ENCODE assay signal across 1 mouse cellular context in genomic region chr7:45233580-45234332, GRCm38 (mm10).
TF ChIP-seq lines count a peak whose summit lies in the region.

No protein-coding gene starts in this region.

TF ChIP-seq in CH12.LX, 34 proteins besides CTCF, POLR2A, EP300 and RAD21:
- TF ChIP-seq ELF1 (IDR thresholded peaks at IDR 0.05; ENCODE audit: low read depth, low read length) (peak; percentile 46; the same call in 1 of the 2 replicates), UBTF (IDR thresholded peaks at IDR 0.05; ENCODE audit: low read depth, low read length) (no peak), USF1 (IDR thresholded peaks at IDR 0.05; ENCODE audit: low read depth, low read length) (no peak), MAFK (IDR thresholded peaks at IDR 0.05; ENCODE audit: insufficient replicate concordance, low read length) (no peak), E2F4 (IDR thresholded peaks at IDR 0.05; ENCODE audit: insufficient replicate concordance, low read depth, low read length) (no peak), JUND (conservative IDR thresholded peaks at IDR 0.05; ENCODE audit: low read depth, low read length) (no peak), MXI1 (IDR thresholded peaks at IDR 0.05; ENCODE audit: low read depth, low read length) (0 out of 2 replicates have a peak, but pooled peaks have one; percentile 34), CHD2 (IDR thresholded peaks at IDR 0.05; ENCODE audit: low read length) (no peak), ZNF384 (IDR thresholded peaks at IDR 0.05; ENCODE audit: low read depth, low read length) (peak; percentile 91), NRF1 (IDR thresholded peaks at IDR 0.05; ENCODE audit: low read depth, low read length) (no peak), RCOR1 (conservative IDR thresholded peaks at IDR 0.05; ENCODE audit: low read depth, low read length) (no peak), USF2 (conservative IDR thresholded peaks at IDR 0.05; ENCODE audit: low read depth, low read length) (no peak), MAZ (IDR thresholded peaks at IDR 0.05; ENCODE audit: low read depth, low read length) (no peak), GABPA (IDR thresholded peaks at IDR 0.05; ENCODE audit: insufficient replicate concordance, low read depth, low read length) (no peak), BHLHE40 (IDR thresholded peaks at IDR 0.05; ENCODE audit: low read depth, low read length) (no peak), CHD1 (IDR thresholded peaks at IDR 0.05; ENCODE audit: low read depth, low read length) (no peak), ZMIZ1 (IDR thresholded peaks at IDR 0.05; ENCODE audit: low read depth, low read length) (no peak), HCFC1 (IDR thresholded peaks at IDR 0.05; ENCODE audit: low read depth, low read length) (no peak), TCF12 (IDR thresholded peaks at IDR 0.05; ENCODE audit: low read depth, low read length) (peak; percentile 50; the same call in 1 of the 2 replicates), PAX5 (IDR thresholded peaks at IDR 0.05; ENCODE audit: low read length) (no peak), SIN3A (IDR thresholded peaks at IDR 0.05; ENCODE audit: low read length) (peak; percentile 61; the same call in 1 of the 2 replicates), ZKSCAN1 (IDR thresholded peaks at IDR 0.05; ENCODE audit: borderline replicate concordance, low read depth, low read length) (no peak), ZC3H11A (IDR thresholded peaks at IDR 0.05; ENCODE audit: low read depth, low read length) (no peak), NELFE (IDR thresholded peaks at IDR 0.05; ENCODE audit: low read depth, low read length) (no peak), KAT2A (IDR thresholded peaks at IDR 0.05; ENCODE audit: insufficient replicate concordance, low read length) (0 out of 2 replicates have a peak, but pooled peaks have one; percentile 32), TBP (conservative IDR thresholded peaks at IDR 0.05; ENCODE audit: low read depth, low read length) (no peak), SMC3 (IDR thresholded peaks at IDR 0.05; ENCODE audit: low read depth, low read length) (no peak), POLR2AphosphoS2 (IDR thresholded peaks at IDR 0.05; ENCODE audit: low read depth, low read length) (no peak), MEF2A (IDR thresholded peaks at IDR 0.05; ENCODE audit: borderline replicate concordance, low read depth, low read length) (no peak), MYC (IDR thresholded peaks at IDR 0.05; ENCODE audit: low read depth, low read length) (peak; percentile 63; the same call in 1 of the 2 replicates), ETS1 (conservative IDR thresholded peaks at IDR 0.05; ENCODE audit: low read depth, low read length) (peak; percentile 45), MAX (IDR thresholded peaks at IDR 0.05; ENCODE audit: low read length) (peak; percentile 68), IRF4 (IDR thresholded peaks at IDR 0.05; ENCODE audit: low read depth, low read length) (no peak), JUN (IDR thresholded peaks at IDR 0.05; ENCODE audit: insufficient read depth, low read depth, low read length) (no peak)
